In genomic region chrX:134890583-134890982, GRCm38 (mm10) we compare ENCODE assay signal across 15 mouse cellular contexts.
"Had no signal": no experiment of that assay in that cellular context is flagged by ENCODE, and none has a peak within 500 bp of the region (broad histone marks: within the 10 kb centered on the region; RNA-seq: fewer than 3 reads in every experiment).

No protein-coding gene starts in this region.

- DNase-seq: gastrocnemius, postnatal 14 days; gastrocnemius, postnatal 36 days; heart, adult 11 months; heart, adult 2 months; heart, postnatal 14 days; heart, postnatal 36 days; kidney, adult 11 months; kidney, adult 2 months; kidney, adult 9 months; kidney, postnatal 10 days; kidney, postnatal 25 days; kidney, postnatal 4 days; layer of hippocampus, adult 9-11 months; layer of hippocampus, postnatal 36 days; left cerebral cortex, postnatal 4 days had no signal
